Mouse (Mus musculus): ENCODE measurements around the gene Glis3. TPM values are rescaled to one million over a fixed set of nuclear protein-coding genes. Genes with fewer than 3 reads are reported as not detected.
A peak's percentile ranks its signal among the peaks of the same experiment; 100 is the strongest.

Gene Glis3
- polyA plus RNA-seq, 1 experiment from 2014 or later = 2.0 TPM

DNA sequence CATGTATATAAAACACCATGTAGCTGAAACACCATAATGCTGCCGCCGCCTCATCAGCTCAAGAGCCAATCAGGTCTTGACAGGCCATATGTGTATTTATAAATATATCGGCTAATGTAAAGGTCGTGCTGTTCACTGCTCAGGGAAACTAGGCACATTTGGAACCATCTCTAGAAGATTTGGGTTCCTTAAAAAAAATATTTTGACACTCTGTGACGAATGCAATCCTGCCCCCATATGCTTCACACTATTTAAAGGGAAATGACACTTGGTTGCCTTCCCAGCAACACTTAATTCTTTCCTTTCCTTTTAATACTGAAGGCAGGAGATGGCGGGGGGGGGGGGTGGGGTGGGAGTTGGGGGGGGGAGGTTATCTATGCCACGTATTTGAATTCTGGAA lies 286.1 kb downstream of the Glis3 start:
- TF ChIP-seq CTCF (IDR thresholded peaks at IDR 0.05) (no peak), EP300 (IDR thresholded peaks at IDR 0.05) (no peak)
- DNase-seq (ENCODE audit: low spot score) (no peak), ATAC-seq (no peak)
- Histone ChIP-seq H3K36me3 (ENCODE audit: insufficient read depth, low read length) (no peaks in the 10 kb centered on the region), H3K9ac (replicated peaks; ENCODE audit: low read depth) (no peak overlapping the region), H3K27me3 (replicated peaks; ENCODE audit: insufficient read depth, low read length) (no peaks in the 10 kb centered on the region), H3K4me1 (ENCODE audit: insufficient read depth, low read depth, low read length) (no peaks in the 10 kb centered on the region), H3K27ac (ENCODE audit: low read length) (no peak overlapping the region), H3K4me3 (ENCODE audit: low read depth, low read length) (no peak overlapping the region), H3K4me2 (replicated peaks; ENCODE audit: low read depth, low read length) (no peak overlapping the region), H3K9me3 (ENCODE audit: low read length) (no peaks in the 10 kb centered on the region)
- WGBS = 66% methylated on average over 6 of the region's 7 CpGs

DNA sequence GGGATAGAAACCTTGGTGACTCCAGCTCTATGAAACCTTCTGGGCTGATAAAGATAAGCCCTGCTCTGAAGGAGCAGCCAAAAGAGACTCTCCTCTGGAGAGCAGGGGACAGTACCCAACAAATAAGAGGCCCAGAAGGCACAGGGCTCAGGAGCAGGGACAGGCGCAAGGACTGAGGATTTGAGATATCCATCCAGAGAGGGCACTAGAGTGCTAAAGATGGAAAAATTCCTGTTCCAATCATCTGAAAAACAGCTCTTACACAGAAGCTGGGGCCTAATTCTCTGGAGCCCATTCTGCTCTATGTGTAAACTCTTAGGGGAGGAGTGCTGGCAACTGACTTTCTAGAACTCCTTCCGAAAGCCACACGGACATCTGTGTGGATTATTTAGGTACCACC lies 287.0 kb downstream of the Glis3 start:
- WGBS = 86% methylated on average over 3 of the region's 3 CpGs
- ATAC-seq = no peak

DNA sequence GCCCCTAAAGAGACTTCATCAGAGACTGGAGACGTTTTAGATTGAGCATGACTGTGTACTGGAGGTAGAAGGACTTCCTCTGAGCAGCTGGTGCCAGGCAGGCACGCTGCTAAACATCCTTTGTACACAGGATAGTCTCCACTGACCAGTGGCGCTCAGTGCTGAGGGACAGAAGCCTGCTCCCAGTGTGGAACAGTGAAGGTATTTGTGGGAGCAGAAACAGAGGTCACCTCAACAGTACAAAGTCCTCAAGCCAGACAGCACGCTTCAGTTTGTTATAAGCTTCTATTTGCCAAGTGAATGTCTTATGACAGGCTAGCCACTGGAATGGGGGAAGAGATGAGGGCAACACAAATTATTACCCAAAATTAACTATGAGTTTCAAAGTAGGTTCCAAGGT lies 289.0 kb downstream of the Glis3 start:
- Histone ChIP-seq H3K4me3 (ENCODE audit: low read depth, low read length) (no peak overlapping the region), H3K27me3 (replicated peaks; ENCODE audit: insufficient read depth, low read length) (no peaks in the 10 kb centered on the region), H3K4me1 (ENCODE audit: insufficient read depth, low read depth, low read length) (no peaks in the 10 kb centered on the region), H3K4me2 (replicated peaks; ENCODE audit: low read depth, low read length) (no peak overlapping the region), H3K9ac (replicated peaks; ENCODE audit: low read depth) (no peak overlapping the region), H3K27ac (ENCODE audit: low read length) (no peak overlapping the region), H3K9me3 (ENCODE audit: low read length) (no peaks in the 10 kb centered on the region), H3K36me3 (ENCODE audit: insufficient read depth, low read length) (no peaks in the 10 kb centered on the region)
- 64% methylated on average over 4 of the region's 4 CpGs for WGBS
- ATAC-seq (no peak), DNase-seq (ENCODE audit: low spot score) (no peak)
- TF ChIP-seq EP300 (IDR thresholded peaks at IDR 0.05) (no peak), CTCF (IDR thresholded peaks at IDR 0.05) (no peak)

More for the DNA sequence above, 287.0 kb downstream of the Glis3 start:
- H3K4me2 ChIP-seq (replicated peaks; ENCODE audit: low read depth, low read length) = no peak overlapping the region
- peak; percentile 11 for DNase-seq (ENCODE audit: low spot score)
- H3K4me3 ChIP-seq (ENCODE audit: low read depth, low read length) = no peak overlapping the region
- TF ChIP-seq CTCF (IDR thresholded peaks at IDR 0.05) (peak; percentile 22; the same call in 1 of the 2 replicates), EP300 (IDR thresholded peaks at IDR 0.05) (no peak)
- H3K36me3 ChIP-seq (ENCODE audit: insufficient read depth, low read length) = no peaks in the 10 kb centered on the region
- no peaks in the 10 kb centered on the region for H3K9me3 ChIP-seq (ENCODE audit: low read length)
- H3K4me1 ChIP-seq (ENCODE audit: insufficient read depth, low read depth, low read length) = no peaks in the 10 kb centered on the region
- no peaks in the 10 kb centered on the region for H3K27me3 ChIP-seq (replicated peaks; ENCODE audit: insufficient read depth, low read length)
- H3K9ac ChIP-seq (replicated peaks; ENCODE audit: low read depth) = no peak overlapping the region
- H3K27ac ChIP-seq (ENCODE audit: low read length) = no peak overlapping the region

DNA sequence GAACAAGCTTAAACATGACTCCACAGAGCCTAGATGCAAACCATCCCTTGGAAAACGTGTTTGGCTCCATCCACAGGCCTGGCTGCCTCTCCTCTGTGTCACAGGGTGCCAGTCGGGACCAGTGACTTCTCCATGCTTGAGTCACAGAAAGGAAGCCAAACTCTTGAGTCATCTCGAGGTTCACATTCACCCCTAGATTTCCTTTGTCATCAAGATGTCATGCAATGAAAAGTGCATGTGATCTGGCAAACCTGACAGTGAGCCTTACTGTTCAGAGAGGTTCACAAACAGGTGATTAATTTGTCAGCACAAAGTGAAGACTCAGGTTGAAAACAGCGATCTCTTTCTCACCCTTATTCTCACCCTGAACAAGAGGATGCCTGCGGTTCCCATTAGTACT lies 290.7 kb downstream of the Glis3 start:
- 67% methylated on average over 5 of the region's 5 CpGs for WGBS

DNA sequence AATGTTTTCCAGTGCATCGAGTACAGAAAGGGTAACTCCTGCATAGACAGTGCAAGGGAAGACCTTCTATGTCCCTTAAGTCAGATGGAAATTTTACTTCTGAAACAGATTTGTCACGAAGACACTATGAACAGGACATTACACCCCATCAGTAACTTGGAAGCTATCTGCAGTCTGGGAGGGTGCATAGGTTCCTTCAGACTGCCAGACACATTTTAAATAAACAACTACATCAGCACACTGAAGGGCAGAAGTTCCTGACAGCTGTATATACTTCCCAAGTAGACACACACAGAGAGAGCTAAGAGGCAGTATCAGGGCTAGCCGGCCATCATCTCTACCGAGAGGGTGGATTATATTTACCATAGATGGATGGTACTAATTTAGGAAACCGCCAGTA lies 296.5 kb downstream of the Glis3 start:
- Histone ChIP-seq H3K9ac (replicated peaks; ENCODE audit: low read depth) (no peak overlapping the region), H3K36me3 (ENCODE audit: insufficient read depth, low read length) (no peaks in the 10 kb centered on the region), H3K4me2 (replicated peaks; ENCODE audit: low read depth, low read length) (no peak overlapping the region), H3K4me3 (ENCODE audit: low read depth, low read length) (no peak overlapping the region), H3K4me1 (ENCODE audit: insufficient read depth, low read depth, low read length) (no peaks in the 10 kb centered on the region), H3K27me3 (replicated peaks; ENCODE audit: insufficient read depth, low read length) (no peaks in the 10 kb centered on the region), H3K27ac (ENCODE audit: low read length) (no peak overlapping the region), H3K9me3 (ENCODE audit: low read length) (no peaks in the 10 kb centered on the region)
- ATAC-seq (peak; percentile 28; the same call in 1 of the 2 replicates), DNase-seq (ENCODE audit: low spot score) (peak; percentile 20)
- 48% methylated on average over 5 of the region's 5 CpGs for WGBS
- no peak for TF ChIP-seq EP300 (IDR thresholded peaks at IDR 0.05)
- no peak for TF ChIP-seq CTCF (IDR thresholded peaks at IDR 0.05)

More for the DNA sequence above, 290.7 kb downstream of the Glis3 start:
- no peak for ATAC-seq
- Histone ChIP-seq H3K9me3 (ENCODE audit: low read length) (no peaks in the 10 kb centered on the region), H3K27ac (ENCODE audit: low read length) (no peak overlapping the region), H3K36me3 (ENCODE audit: insufficient read depth, low read length) (no peaks in the 10 kb centered on the region), H3K9ac (replicated peaks; ENCODE audit: low read depth) (no peak overlapping the region), H3K4me3 (ENCODE audit: low read depth, low read length) (no peak overlapping the region), H3K4me2 (replicated peaks; ENCODE audit: low read depth, low read length) (no peak overlapping the region), H3K4me1 (ENCODE audit: insufficient read depth, low read depth, low read length) (no peaks in the 10 kb centered on the region), H3K27me3 (replicated peaks; ENCODE audit: insufficient read depth, low read length) (no peaks in the 10 kb centered on the region)
- TF ChIP-seq EP300 (IDR thresholded peaks at IDR 0.05) (no peak), CTCF (IDR thresholded peaks at IDR 0.05) (no peak)
- no peak for DNase-seq (ENCODE audit: low spot score)

DNA sequence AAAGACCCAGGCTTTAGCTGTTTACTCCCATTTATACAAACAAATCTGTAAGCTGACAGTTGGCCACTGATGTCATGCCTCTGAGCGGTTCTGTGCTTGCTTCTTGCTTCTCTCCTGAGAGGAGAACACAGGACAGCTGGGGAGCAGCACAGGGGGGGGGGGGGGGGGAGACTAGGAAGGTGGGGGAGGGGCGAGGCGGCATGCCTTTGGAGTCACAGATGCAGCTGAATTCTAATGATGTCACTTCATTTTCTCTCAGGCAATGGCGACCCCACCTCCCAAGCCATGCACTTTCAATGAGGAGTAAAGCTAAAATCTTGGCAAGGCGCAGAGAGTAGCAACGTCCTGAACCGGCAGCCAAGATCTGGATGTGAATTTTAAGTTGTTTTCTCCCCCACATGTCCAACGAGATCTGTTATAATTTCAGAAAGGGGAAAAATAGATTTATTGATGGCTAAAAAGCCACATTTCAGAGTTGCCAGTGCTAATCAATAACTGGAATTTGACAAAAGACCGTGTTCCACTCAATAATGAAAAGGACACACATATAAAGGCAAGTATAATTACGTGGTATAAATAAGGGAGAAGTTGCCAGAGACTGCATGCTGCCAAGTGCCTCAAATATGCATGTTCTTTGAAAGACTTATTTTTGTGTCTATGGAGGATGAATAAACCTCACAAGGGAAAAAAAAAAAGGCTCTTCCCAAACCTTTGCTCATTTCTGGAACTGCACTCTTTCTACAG lies 297.5 kb downstream of the Glis3 start:
- Histone ChIP-seq H3K9ac (replicated peaks; ENCODE audit: low read depth) (no peak overlapping the region), H3K4me2 (replicated peaks; ENCODE audit: low read depth, low read length) (no peak overlapping the region), H3K4me3 (ENCODE audit: low read depth, low read length) (no peak overlapping the region), H3K27me3 (replicated peaks; ENCODE audit: insufficient read depth, low read length) (no peaks in the 10 kb centered on the region), H3K36me3 (ENCODE audit: insufficient read depth, low read length) (no peaks in the 10 kb centered on the region), H3K4me1 (ENCODE audit: insufficient read depth, low read depth, low read length) (no peaks in the 10 kb centered on the region), H3K27ac (ENCODE audit: low read length) (no peak overlapping the region), H3K9me3 (ENCODE audit: low read length) (no peaks in the 10 kb centered on the region)
- DNase-seq (ENCODE audit: low spot score) (peak; percentile 39), ATAC-seq (peak; percentile 55)
- 50% methylated on average over 10 of the region's 10 CpGs for WGBS
- TF ChIP-seq CTCF (IDR thresholded peaks at IDR 0.05) = no peak
